Mouse (Mus musculus): ENCODE results near the gene Lmbr1. TPM values are rescaled to one million over a fixed set of nuclear protein-coding genes. Genes with fewer than 3 reads are reported as not detected.

The Lmbr1 gene
- polyA plus RNA-seq, 1 experiment from 2014 or later = 6.0 TPM

Small RNAs within 50 kb of the gene (microRNA-seq; reads per million reads assigned to microRNA genes)
- gene Gm23801 (ENCODE audit: borderline number of aligned reads) = not detected

Other genes with a start within 250 kb of the Lmbr1 start
- gene Rnf32, start 182.4 kb downstream of the Lmbr1 start, polyA plus RNA-seq (2015; fragmentation: Nextera tagmentation; extraction: Ambion mirVana) = 1.3 and 1.9 TPM in 2 replicates
- gene Nom1, start 56.3 kb upstream of the Lmbr1 start, polyA plus RNA-seq (2015; fragmentation: Nextera tagmentation; extraction: Ambion mirVana) = 25.3 and 27.0 TPM in 2 replicates
- not detected in 2 replicates for gene Mnx1, start 100.1 kb upstream of the Lmbr1 start, polyA plus RNA-seq (2015; fragmentation: Nextera tagmentation; extraction: Ambion mirVana)
- gene Ube3c, start 190.9 kb upstream of the Lmbr1 start, polyA plus RNA-seq (2015; fragmentation: Nextera tagmentation; extraction: Ambion mirVana) = 17.2 and 20.5 TPM in 2 replicates

Measured in thymus, postnatal 0 days (tissue).